Mouse (Mus musculus) C2C12 (cell line): ENCODE measurements at regions not wholly inside any gene's neighbourhood (a gene's known extent, or its start where the extent isn't known, plus 50 kb on each side); places are given as distances from the start of the nearest gene placed in this dataset.

ENCODE experiments used
- CEBPB ChIP-seq: IDR thresholded peaks from one replicate; pipeline ENCODE4 v1.6.1; 2011; ENCODE audit warnings: low read depth, mild to moderate bottlenecking, control low read depth, moderate library complexity
- CTCF ChIP-seq: IDR thresholded peaks from one replicate; pipeline ENCODE4 v1.5.1; 2011; ENCODE audit not compliant: control insufficient read depth, insufficient read depth, insufficient read length
- FOSL1 ChIP-seq: IDR thresholded peaks from one replicate; pipeline ENCODE4 v1.8.0; 2011; ENCODE audit warnings: mild to moderate bottlenecking, low read length; ENCODE audit not compliant: poor library complexity, insufficient read depth, severe bottlenecking
- MAX ChIP-seq: IDR thresholded peaks from one replicate; pipeline ENCODE4 v1.6.1; 2011; ENCODE audit warnings: mild to moderate bottlenecking, control low read depth
- MYOD1 ChIP-seq: IDR thresholded peaks from one replicate; pipeline ENCODE4 v1.6.1; 2011; ENCODE audit warnings: low read depth; ENCODE audit not compliant: control insufficient read depth, insufficient read length
- USF1 ChIP-seq: IDR thresholded peaks from one replicate; pipeline ENCODE4 v1.6.1; 2011; ENCODE audit warnings: low read depth, mild to moderate bottlenecking, control low read depth, moderate library complexity

- TF ChIP-seq CTCF (no peak), MYOD1 (no peak), MAX (no peak), USF1 (no peak), FOSL1 (no peak), CEBPB (no peak)
These were observed 1060.4 kb downstream of the Gsdmc2 start for GRCm38 (mm10) chr15:62784456-62785139.
